Mouse (Mus musculus) forebrain, embryonic 16.5 days (tissue): ENCODE data around the gene Gcm1. TPM values are rescaled to one million over a fixed set of nuclear protein-coding genes. Genes with fewer than 3 reads are reported as not detected.

Source experiments
- ATAC-seq: fragments of 200-750 bp; cut with Nextera tagmentation; 2 replicates; pipeline ENCODE4 v1.8.0; 2017; ENCODE audit warnings: mild to moderate bottlenecking, moderate library complexity
- H3K27ac ChIP-seq: fragments of 300-500 bp; sonication (generic); 2 replicates; pipeline ENCODE4 v1.5.1; 2014; ENCODE audit warnings: low read length, control low read depth
- H3K27me3 ChIP-seq: fragments of 300-500 bp; sonication (generic); replicated peaks from 2 replicates; pipeline ENCODE4 v1.6.1; 2014; ENCODE audit warnings: low read length; ENCODE audit not compliant: control insufficient read depth, insufficient read depth
- H3K36me3 ChIP-seq: fragments of 300-500 bp; sonication (generic); 2 replicates; pipeline ENCODE4 v1.6.1; 2014; ENCODE audit not compliant: control insufficient read depth, insufficient read depth
- H3K4me1 ChIP-seq: fragments of 300-500 bp; sonication (generic); replicated peaks from 2 replicates; pipeline ENCODE4 v1.6.1; 2014; ENCODE audit warnings: low read length; ENCODE audit not compliant: control insufficient read depth, insufficient read depth
- H3K4me2 ChIP-seq: fragments of 300-500 bp; sonication (generic); 2 replicates; pipeline ENCODE4 v1.6.1; 2014; ENCODE audit warnings: mild to moderate bottlenecking, low read length, control low read depth
- H3K4me3 ChIP-seq: fragments of 300-500 bp; sonication (generic); replicated peaks from 2 replicates; pipeline ENCODE4 v1.5.1; 2014; ENCODE audit warnings: mild to moderate bottlenecking, low read length, control low read depth
- H3K9ac ChIP-seq: fragments of 300-500 bp; sonication (generic); replicated peaks from 2 replicates; pipeline ENCODE4 v1.6.1; 2014; ENCODE audit warnings: low read depth, low read length, control low read depth
- H3K9me3 ChIP-seq: fragments of 300-500 bp; sonication (generic); 2 replicates; pipeline ENCODE4 v1.6.1; 2016; ENCODE audit warnings: low read length; ENCODE audit not compliant: control insufficient read depth
- WGBS: fragments of 180-500 bp; shearing (Covaris S2); extraction: QIAGEN DNeasy Blood & Tissue Kit; methylation state at CpG from one replicate; pipeline ENCODE4 v1.1.7; 2014; 5-methylcytosine and 5-hydroxymethylcytosine counted together
- polyA plus RNA-seq: library from polyadenylated mRNA; unstranded; fragments of >200 nt; fragmentation: Nextera tagmentation; extraction: Ambion mirVana; gene quantifications from 2 replicates; pipeline ENCODE4 v1.2.1, GENCODE M21; 2015

Gene Gcm1
- polyA plus RNA-seq = not detected in 2 replicates

DNA sequence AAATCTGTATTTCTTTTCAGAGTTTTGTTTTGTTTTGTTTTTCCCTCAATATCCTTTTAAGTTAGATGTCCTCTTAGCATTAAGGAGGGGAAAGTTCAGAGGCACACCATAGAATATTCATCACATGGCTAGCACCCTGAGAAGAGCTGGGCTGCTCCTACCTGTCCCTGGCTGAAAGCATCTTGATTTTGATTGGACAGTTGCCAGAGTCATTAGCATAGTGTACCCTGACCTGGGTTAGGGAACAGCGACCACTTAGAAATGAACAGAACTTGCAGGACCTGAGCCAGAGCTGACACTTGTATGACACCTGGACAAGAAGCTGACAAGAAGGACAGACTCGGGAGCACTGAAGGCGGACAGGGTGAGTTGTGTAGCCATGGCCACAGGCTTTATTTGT is at the start of gene Gcm1:
TSS of gene Gcm1 (plus strand) at position 248 of the 400 bp plus-strand sequence.
- H3K4me1 ChIP-seq = no peaks in the 10 kb centered on the region
- no peaks in the 10 kb centered on the region for H3K9me3 ChIP-seq
- H3K27ac ChIP-seq = no peak within 1 kb of the TSS
- H3K36me3 ChIP-seq = no peaks in the 10 kb centered on the region
- no peaks in the 10 kb centered on the region for H3K27me3 ChIP-seq
- no peak within 1 kb of the TSS for H3K4me2 ChIP-seq
- no peak within 1 kb of the TSS for H3K9ac ChIP-seq
- ATAC-seq = no peak
- 54% methylated on average over 3 of the region's 3 CpGs for WGBS
- H3K4me3 ChIP-seq = no peak within 1 kb of the TSS

DNA sequence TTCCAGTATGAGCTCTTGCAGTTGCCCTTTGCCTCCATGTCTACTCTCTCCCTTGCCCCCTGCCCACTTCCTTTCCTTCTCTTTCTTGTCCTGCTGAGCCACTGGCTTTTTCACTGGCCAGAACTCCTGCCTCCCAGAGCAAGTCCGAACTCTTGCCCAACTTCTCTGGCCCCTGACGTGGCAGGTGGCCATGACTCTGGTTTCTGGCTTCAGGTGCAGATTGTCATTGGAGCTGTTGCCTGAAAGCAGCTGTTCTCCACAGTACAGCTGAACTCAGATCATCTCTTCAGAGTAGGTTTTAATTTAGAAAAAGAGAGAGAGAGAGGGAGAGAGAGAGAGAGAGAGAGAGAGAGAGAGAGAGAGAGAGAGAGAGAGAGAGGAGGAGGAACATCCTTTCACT is 48.4 kb upstream of the Gcm1 start:
- H3K36me3 ChIP-seq = no peaks in the 10 kb centered on the region
- no peaks in the 10 kb centered on the region for H3K27me3 ChIP-seq
- no peak overlapping the region for H3K9ac ChIP-seq
- H3K27ac ChIP-seq = no peak overlapping the region
- no peak for ATAC-seq
- H3K4me3 ChIP-seq = no peak overlapping the region
- no peaks in the 10 kb centered on the region for H3K4me1 ChIP-seq
- H3K4me2 ChIP-seq = no peak overlapping the region
- WGBS = 85% methylated on average over 2 of the region's 2 CpGs
- no peaks in the 10 kb centered on the region for H3K9me3 ChIP-seq

DNA sequence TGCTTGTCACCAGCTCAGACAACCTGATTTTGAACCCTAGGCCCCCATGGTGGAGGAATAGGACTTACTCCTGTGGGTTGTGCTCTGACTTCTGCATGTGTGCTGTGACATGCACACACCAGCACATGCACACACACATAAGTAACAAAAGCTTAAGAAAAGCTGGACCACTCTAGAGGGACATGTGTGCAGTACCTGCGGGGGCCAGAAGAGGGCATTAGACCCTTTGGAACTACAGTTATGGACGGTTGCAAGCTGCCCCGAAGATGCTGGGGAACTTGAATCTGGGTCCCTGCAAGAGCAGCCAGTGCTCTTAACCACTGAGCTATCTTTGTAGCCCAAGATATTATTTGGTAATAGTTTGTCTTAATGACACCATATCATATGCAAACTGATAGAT is 46.2 kb upstream of the Gcm1 start:
- no peaks in the 10 kb centered on the region for H3K9me3 ChIP-seq
- WGBS = 58% methylated on average over 3 of the region's 3 CpGs
- no peak for ATAC-seq

DNA sequence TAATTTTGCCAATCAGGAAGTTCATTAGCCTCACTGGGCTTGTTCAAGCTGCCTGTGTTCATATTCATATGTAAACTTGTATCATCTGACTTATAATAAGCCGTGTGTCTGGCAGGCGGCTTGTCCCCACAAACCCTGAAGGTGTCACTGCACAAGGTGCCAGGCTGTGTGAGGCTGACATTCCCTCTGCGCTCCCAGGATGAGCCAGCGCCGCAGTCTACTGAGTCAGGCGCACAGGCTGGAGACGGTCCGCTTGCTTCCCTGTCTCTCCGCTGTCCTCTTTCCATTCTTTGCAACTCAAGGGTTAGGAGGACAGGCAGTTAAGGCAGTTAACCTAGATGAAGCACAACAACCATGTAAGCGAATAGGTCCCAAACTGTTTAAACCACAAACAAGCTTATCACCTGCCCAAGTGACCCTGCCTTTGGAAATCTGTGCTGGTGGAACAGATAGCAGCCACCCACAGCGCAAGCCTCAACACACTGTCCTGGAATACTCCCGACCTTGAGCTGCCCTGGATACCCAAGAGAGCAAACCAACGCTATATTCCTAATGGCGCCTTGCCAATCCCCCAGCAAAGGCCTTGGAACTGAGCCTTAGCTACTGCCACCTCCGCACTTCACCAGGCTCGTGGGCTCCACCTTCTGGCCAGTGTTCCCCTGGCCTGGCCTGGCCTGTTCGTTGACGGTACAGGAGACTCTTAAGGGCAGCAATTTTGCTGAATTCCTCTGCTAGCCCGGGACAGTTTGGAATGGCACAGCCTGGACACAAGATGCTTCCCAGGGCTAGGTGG is 45.3 kb upstream of the Gcm1 start:
- H3K4me1 ChIP-seq = no peaks in the 10 kb centered on the region
- ATAC-seq = peak; percentile 83
- H3K27ac ChIP-seq = no peak overlapping the region
- 55% methylated on average over 19 of the region's 19 CpGs for WGBS
- H3K27me3 ChIP-seq = no peaks in the 10 kb centered on the region
- no peak overlapping the region for H3K9ac ChIP-seq
- H3K36me3 ChIP-seq = no peaks in the 10 kb centered on the region
- H3K4me2 ChIP-seq = no peak overlapping the region
- H3K9me3 ChIP-seq = no peaks in the 10 kb centered on the region
- H3K4me3 ChIP-seq = no peak overlapping the region

More for the DNA sequence above, 46.2 kb upstream of the Gcm1 start:
- Histone ChIP-seq H3K4me2 (no peak overlapping the region), H3K9ac (no peak overlapping the region), H3K36me3 (no peaks in the 10 kb centered on the region), H3K4me1 (no peaks in the 10 kb centered on the region), H3K4me3 (no peak overlapping the region), H3K27ac (no peak overlapping the region), H3K27me3 (no peaks in the 10 kb centered on the region)

DNA sequence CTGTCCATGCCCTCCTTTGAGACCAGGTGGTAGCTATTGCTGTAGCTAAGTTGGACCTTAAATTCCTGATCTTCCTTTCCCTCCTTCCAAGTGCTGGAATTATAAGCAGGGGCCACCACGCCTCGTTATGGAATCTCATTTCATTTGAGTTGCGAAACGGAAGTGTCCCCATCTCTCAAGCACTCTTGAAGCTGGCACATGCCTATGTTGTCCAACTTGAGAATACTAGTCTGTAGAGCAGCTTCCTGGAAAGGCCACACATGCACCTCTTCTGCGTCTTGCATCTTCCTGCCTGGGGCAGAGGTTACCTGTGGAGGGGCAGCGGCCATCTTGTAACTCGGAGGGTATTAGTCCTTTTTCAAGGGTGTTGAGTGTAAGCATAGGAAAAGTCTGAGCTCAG is 42.3 kb upstream of the Gcm1 start:
- no peak overlapping the region for H3K27ac ChIP-seq
- H3K4me2 ChIP-seq = no peak overlapping the region
- H3K4me3 ChIP-seq = no peak overlapping the region
- WGBS = 92% methylated on average over 7 of the region's 7 CpGs
- no peaks in the 10 kb centered on the region for H3K27me3 ChIP-seq
- no peak for ATAC-seq
- no peaks in the 10 kb centered on the region for H3K4me1 ChIP-seq
- no peak overlapping the region for H3K9ac ChIP-seq
- no peaks in the 10 kb centered on the region for H3K9me3 ChIP-seq
- H3K36me3 ChIP-seq = no peaks in the 10 kb centered on the region

DNA sequence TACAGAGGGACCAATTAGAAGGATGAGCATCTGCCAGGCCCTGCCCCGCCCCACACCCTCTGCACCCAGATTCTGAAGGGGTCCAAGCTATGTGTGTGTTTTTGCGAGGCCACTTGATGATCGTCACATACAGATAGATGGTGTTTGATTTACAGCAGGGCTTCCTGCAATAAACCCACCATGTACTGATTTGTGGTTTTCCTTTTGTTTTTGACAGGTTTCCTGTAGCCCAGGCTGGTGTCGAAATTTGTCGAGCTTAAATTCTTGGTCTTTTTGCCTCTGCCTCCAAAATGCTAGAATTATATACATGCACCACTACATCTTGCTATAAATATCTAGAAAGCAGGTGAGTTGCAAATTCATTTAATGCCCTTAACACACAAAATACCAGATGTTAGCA is 41.5 kb upstream of the Gcm1 start:
- no peak for ATAC-seq
- 94% methylated on average over 5 of the region's 5 CpGs for WGBS
- H3K4me3 ChIP-seq = no peak overlapping the region

DNA sequence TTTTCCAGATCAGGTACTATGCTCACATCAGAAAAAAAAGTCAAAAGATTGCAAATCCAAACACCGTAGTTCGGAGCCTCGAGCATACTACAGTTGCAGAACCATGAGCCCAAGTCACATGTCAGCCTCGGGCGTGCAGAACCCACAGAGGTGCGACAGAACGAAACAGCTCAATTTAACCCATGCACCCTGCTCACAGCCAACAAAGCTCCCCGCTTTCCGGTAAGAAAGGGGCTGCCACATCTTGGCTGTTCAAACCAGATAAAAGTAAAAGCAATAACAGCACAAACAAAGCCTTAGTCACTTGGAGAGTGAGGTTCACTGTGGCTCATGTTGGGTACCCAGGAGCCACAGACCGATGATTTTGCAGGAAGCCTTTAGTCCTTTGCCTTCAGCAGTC is 41.0 kb upstream of the Gcm1 start:
- no peak for ATAC-seq
- Histone ChIP-seq H3K27me3 (no peaks in the 10 kb centered on the region), H3K9ac (no peak overlapping the region), H3K4me1 (no peaks in the 10 kb centered on the region), H3K4me2 (no peak overlapping the region), H3K27ac (no peak overlapping the region), H3K9me3 (no peaks in the 10 kb centered on the region), H3K4me3 (no peak overlapping the region), H3K36me3 (no peaks in the 10 kb centered on the region)
- 89% methylated on average over 10 of the region's 10 CpGs for WGBS

More for the DNA sequence above, 41.5 kb upstream of the Gcm1 start:
- no peak overlapping the region for H3K4me2 ChIP-seq
- H3K9ac ChIP-seq = no peak overlapping the region
- H3K36me3 ChIP-seq = no peaks in the 10 kb centered on the region
- H3K9me3 ChIP-seq = no peaks in the 10 kb centered on the region
- H3K4me1 ChIP-seq = no peaks in the 10 kb centered on the region
- H3K27me3 ChIP-seq = no peaks in the 10 kb centered on the region
- H3K27ac ChIP-seq = no peak overlapping the region

DNA sequence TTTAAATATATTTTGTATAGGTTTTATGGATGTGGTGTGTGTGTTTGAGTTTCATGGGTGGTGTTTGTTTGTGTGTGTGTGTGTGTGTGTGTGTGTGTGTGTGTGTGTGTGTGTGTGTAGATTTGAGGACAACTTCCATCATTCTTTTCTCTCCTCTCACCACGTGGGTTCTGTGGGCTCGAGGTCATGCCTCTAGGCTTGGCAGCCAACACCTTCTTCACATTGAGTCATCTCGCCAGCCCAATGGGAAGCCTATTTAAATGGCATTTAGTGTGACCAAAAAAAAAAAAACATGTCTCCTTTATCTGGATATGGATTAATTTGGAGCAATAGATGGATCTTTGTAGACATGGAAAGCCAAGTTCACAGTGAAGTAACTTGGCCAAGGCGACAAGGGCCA is 39.7 kb upstream of the Gcm1 start:
- WGBS = 88% methylated on average over 4 of the region's 4 CpGs
- H3K27ac ChIP-seq = no peak overlapping the region
- H3K9ac ChIP-seq = no peak overlapping the region
- H3K36me3 ChIP-seq = no peaks in the 10 kb centered on the region
- no peaks in the 10 kb centered on the region for H3K4me1 ChIP-seq
- no peak overlapping the region for H3K4me2 ChIP-seq
- H3K27me3 ChIP-seq = no peaks in the 10 kb centered on the region
- no peak for ATAC-seq
- H3K4me3 ChIP-seq = no peak overlapping the region
- H3K9me3 ChIP-seq = no peaks in the 10 kb centered on the region

DNA sequence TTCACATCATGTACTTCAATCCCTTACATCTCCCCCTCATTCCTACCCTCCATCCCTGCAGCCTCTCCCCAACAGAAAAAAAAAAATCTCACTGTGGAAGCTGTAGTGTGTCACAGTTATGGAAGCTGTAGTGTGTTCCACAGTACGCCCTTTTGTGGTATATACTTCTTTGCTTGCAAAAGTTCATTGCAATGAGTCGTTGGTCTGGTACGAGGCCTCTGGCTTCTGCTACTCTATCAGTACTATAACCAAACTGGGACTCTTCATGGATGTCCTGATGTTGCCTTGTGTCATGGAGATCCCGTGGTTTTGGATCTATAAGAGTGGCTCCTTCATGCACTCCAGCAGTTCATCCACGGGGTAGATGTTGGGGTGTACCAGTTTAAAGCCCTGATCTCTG is 39.0 kb upstream of the Gcm1 start:
- Histone ChIP-seq H3K9me3 (no peaks in the 10 kb centered on the region), H3K4me1 (no peaks in the 10 kb centered on the region), H3K4me3 (no peak overlapping the region), H3K4me2 (no peak overlapping the region), H3K27ac (no peak overlapping the region), H3K36me3 (no peaks in the 10 kb centered on the region), H3K27me3 (no peaks in the 10 kb centered on the region), H3K9ac (no peak overlapping the region)
- 94% methylated on average over 5 of the region's 5 CpGs for WGBS
- ATAC-seq = no peak

DNA sequence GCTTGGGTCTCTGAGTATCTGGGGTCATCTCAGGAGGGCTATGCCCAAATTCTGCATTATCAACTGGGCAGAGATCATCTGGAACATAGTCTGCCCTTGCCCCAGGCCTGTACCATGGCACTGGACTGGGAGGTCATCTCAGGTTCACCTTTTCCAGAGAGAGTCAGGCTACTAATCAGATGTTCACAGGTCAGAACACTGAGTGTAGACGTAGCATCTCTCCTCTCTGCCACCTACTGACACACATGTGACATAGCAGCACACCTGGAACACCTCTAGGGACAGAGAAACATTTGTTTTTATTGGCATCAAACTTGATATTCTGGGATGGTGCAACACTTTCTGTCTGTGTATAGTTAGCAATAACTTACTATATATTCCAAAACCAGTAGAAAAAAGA is 37.9 kb upstream of the Gcm1 start:
- WGBS = 47% methylated on average over 1 of the region's 1 CpGs
- Histone ChIP-seq H3K4me1 (no peaks in the 10 kb centered on the region), H3K4me2 (no peak overlapping the region), H3K4me3 (no peak overlapping the region), H3K9ac (no peak overlapping the region), H3K27ac (no peak overlapping the region), H3K36me3 (no peaks in the 10 kb centered on the region), H3K27me3 (no peaks in the 10 kb centered on the region), H3K9me3 (no peaks in the 10 kb centered on the region)
- ATAC-seq = no peak
